Mouse (Mus musculus): ENCODE data around the gene Grik4.

DNA sequence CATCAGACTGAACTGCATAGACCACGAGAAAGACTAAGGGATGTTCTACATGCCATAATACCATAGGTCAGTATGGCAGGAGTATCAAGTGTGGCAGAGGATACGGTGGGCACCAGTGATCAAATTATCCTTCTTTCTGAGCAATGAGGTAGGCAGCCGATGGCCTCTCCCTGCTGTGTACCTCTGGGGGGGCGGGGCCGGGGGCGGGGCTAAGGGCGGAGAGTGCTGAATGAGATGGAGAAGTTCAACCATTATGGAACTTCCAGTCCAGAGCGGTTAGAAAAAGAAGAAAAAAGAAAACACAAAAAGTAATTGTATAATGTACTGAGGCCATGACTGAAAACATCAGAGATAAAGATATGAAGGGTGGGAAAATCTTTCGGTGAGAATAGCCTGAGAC is 74.0 kb downstream of the Grik4 start:
- TF ChIP-seq CTCF (IDR thresholded peaks at IDR 0.05; ENCODE audit: low read depth) = no peak
- no peak for TF ChIP-seq EP300 (IDR thresholded peaks at IDR 0.05; ENCODE audit: low read depth)

Measured in liver, embryonic 14.5 days (tissue).